Mouse (Mus musculus) embryonic facial prominence, embryonic 10.5 days (tissue): ENCODE measurements around the gene Epb41l1. TPM values are rescaled to one million over a fixed set of nuclear protein-coding genes. Genes with fewer than 3 reads are reported as not detected.

ENCODE experiments used
- DNase-seq: peaks from one replicate; pipeline ENCODE4 v3.0.0-alpha.2; 2017; ENCODE audit warnings: low spot score
- H3K27ac ChIP-seq: fragments of 300-500 bp; sonication (generic); replicated peaks from 2 replicates; pipeline ENCODE4 v1.5.1; 2016; ENCODE audit warnings: mild to moderate bottlenecking
- H3K27me3 ChIP-seq: fragments of 300-500 bp; sonication (generic); replicated peaks from 2 replicates; pipeline ENCODE4 v1.6.1; 2016; ENCODE audit warnings: low read depth, mild to moderate bottlenecking; ENCODE audit not compliant: poor library complexity, severe bottlenecking
- H3K36me3 ChIP-seq: fragments of 300-500 bp; sonication (generic); replicated peaks from 2 replicates; pipeline ENCODE4 v1.6.1; 2016; ENCODE audit warnings: mild to moderate bottlenecking, moderate library complexity
- H3K4me1 ChIP-seq: fragments of 300-500 bp; sonication (generic); 2 replicates; pipeline ENCODE4 v1.6.1; 2016
- H3K4me3 ChIP-seq: fragments of 300-500 bp; sonication (generic); 2 replicates; pipeline ENCODE4 v1.5.1; 2016; ENCODE audit warnings: mild to moderate bottlenecking, moderate library complexity
- H3K9me3 ChIP-seq: fragments of 300-500 bp; sonication (generic); 2 replicates; pipeline ENCODE4 v1.6.1; 2016; ENCODE audit warnings: mild to moderate bottlenecking
- WGBS: fragments of 180-500 bp; shearing (Covaris S2); methylation state at CpG from one replicate; pipeline ENCODE4 v1.1.7; 2016; 5-methylcytosine and 5-hydroxymethylcytosine counted together
- polyA plus RNA-seq: library from polyadenylated mRNA; unstranded; fragments of >200 nt; fragmentation: Nextera tagmentation; extraction: Ambion mirVana; gene quantifications from 2 replicates; pipeline ENCODE4 v1.2.1, GENCODE M21; 2016

The Epb41l1 gene
- polyA plus RNA-seq, 1 experiment from 2014 or later, result 1.6 TPM

GRCm38 (mm10) chr2:156482299-156482698 lies 61.6 kb downstream of the Epb41l1 start:
- Histone ChIP-seq H3K36me3 (peaks cover 12% of the 10 kb centered on the region; the same call in 1 of the 2 replicates), H3K27me3 (peaks cover 26% of the 10 kb centered on the region; the same call in 1 of the 2 replicates), H3K27ac (no peak overlapping the region), H3K4me1 (peaks cover 16% of the 10 kb centered on the region), H3K4me3 (no peak overlapping the region), H3K9me3 (peaks cover 14% of the 10 kb centered on the region; the same call in 1 of the 2 replicates)
- DNase-seq, result peak; percentile 66
- 33% methylated on average over 13 of the region's 13 CpGs for WGBS

- peaks cover 12% of the 10 kb centered on the region; the same call in 1 of the 2 replicates for H3K36me3 ChIP-seq
- peaks cover 14% of the 10 kb centered on the region; the same call in 1 of the 2 replicates for H3K9me3 ChIP-seq
- no peak for DNase-seq
- H3K27ac ChIP-seq, result no peak overlapping the region
- WGBS, result 78% methylated on average over 3 of the region's 3 CpGs
- H3K4me1 ChIP-seq, result peaks cover 17% of the 10 kb centered on the region
- no peak overlapping the region for H3K4me3 ChIP-seq
- H3K27me3 ChIP-seq, result peaks cover 23% of the 10 kb centered on the region; the same call in 1 of the 2 replicates
These were observed 62.1 kb downstream of the Epb41l1 start for GRCm38 (mm10) chr2:156482764-156483163.

- WGBS, result 85% methylated on average over 7 of the region's 7 CpGs
- Histone ChIP-seq H3K27ac (no peak overlapping the region), H3K4me3 (no peak overlapping the region), H3K9me3 (peaks cover 14% of the 10 kb centered on the region; the same call in 1 of the 2 replicates), H3K27me3 (peaks cover 18% of the 10 kb centered on the region; the same call in 1 of the 2 replicates), H3K36me3 (peaks cover 12% of the 10 kb centered on the region; the same call in 1 of the 2 replicates), H3K4me1 (peaks cover 17% of the 10 kb centered on the region)
- no peak for DNase-seq
These were observed 62.5 kb downstream of the Epb41l1 start for GRCm38 (mm10) chr2:156483204-156483603.

- H3K4me1 ChIP-seq, result peaks cover 17% of the 10 kb centered on the region; the same call in 1 of the 2 replicates
- H3K27ac ChIP-seq, result no peak overlapping the region
- H3K27me3 ChIP-seq, result peaks cover 16% of the 10 kb centered on the region; the same call in 1 of the 2 replicates
- H3K9me3 ChIP-seq, result peaks cover 14% of the 10 kb centered on the region; the same call in 1 of the 2 replicates
- DNase-seq, result no peak
- no peak overlapping the region for H3K4me3 ChIP-seq
- 94% methylated on average over 12 of the region's 12 CpGs for WGBS
- H3K36me3 ChIP-seq, result peaks cover 12% of the 10 kb centered on the region; the same call in 1 of the 2 replicates
These were observed 65.5 kb downstream of the Epb41l1 start for GRCm38 (mm10) chr2:156486086-156486751.

- peak overlapping the region; percentile 31; the same call in 1 of the 2 replicates for H3K27ac ChIP-seq
- no peak overlapping the region for H3K4me3 ChIP-seq
- WGBS, result 69% methylated on average over 10 of the region's 10 CpGs
- H3K36me3 ChIP-seq, result peaks cover 12% of the 10 kb centered on the region; the same call in 1 of the 2 replicates
- H3K4me1 ChIP-seq, result peaks cover 22% of the 10 kb centered on the region; the same call in 1 of the 2 replicates
- peaks cover 16% of the 10 kb centered on the region; the same call in 1 of the 2 replicates for H3K27me3 ChIP-seq
- no peak for DNase-seq
- H3K9me3 ChIP-seq, result peaks cover 14% of the 10 kb centered on the region; the same call in 1 of the 2 replicates
These were observed 67.0 kb downstream of the Epb41l1 start for GRCm38 (mm10) chr2:156487589-156488160.

- Histone ChIP-seq H3K9me3 (peaks cover 14% of the 10 kb centered on the region; the same call in 1 of the 2 replicates), H3K27ac (0 out of 2 replicates have a peak overlapping the region, but pooled peaks have one; percentile 31), H3K36me3 (peaks cover 11% of the 10 kb centered on the region; the same call in 1 of the 2 replicates), H3K4me1 (peaks cover 28% of the 10 kb centered on the region), H3K4me3 (no peak overlapping the region), H3K27me3 (peaks cover 16% of the 10 kb centered on the region; the same call in 1 of the 2 replicates)
- WGBS, result 73% methylated on average over 8 of the region's 8 CpGs
- no peak for DNase-seq
These were observed 67.6 kb downstream of the Epb41l1 start for GRCm38 (mm10) chr2:156488166-156488814.

- H3K27ac ChIP-seq, result no peak overlapping the region
- H3K4me3 ChIP-seq, result no peak overlapping the region
- H3K27me3 ChIP-seq, result 0 out of 2 replicates have a peak, but pooled peaks cover under 1% of the 10 kb centered on the region
- no peak for DNase-seq
- H3K36me3 ChIP-seq, result peaks cover 11% of the 10 kb centered on the region
- WGBS, result 81% methylated on average over 11 of the region's 11 CpGs
- no peaks in the 10 kb centered on the region for H3K9me3 ChIP-seq
- peaks cover 42% of the 10 kb centered on the region for H3K4me1 ChIP-seq
These were observed 69.5 kb downstream of the Epb41l1 start for GRCm38 (mm10) chr2:156490176-156490575.

GRCm38 (mm10) chr2:156491796-156492195 lies 71.1 kb downstream of the Epb41l1 start:
- no peak overlapping the region for H3K27ac ChIP-seq
- H3K36me3 ChIP-seq, result peaks cover 23% of the 10 kb centered on the region
- H3K4me1 ChIP-seq, result peaks cover 42% of the 10 kb centered on the region
- no peak overlapping the region for H3K4me3 ChIP-seq
- DNase-seq, result no peak
- no peaks in the 10 kb centered on the region for H3K27me3 ChIP-seq
- 79% methylated on average over 5 of the region's 5 CpGs for WGBS
- no peaks in the 10 kb centered on the region for H3K9me3 ChIP-seq

GRCm38 (mm10) chr2:156493766-156494165 lies 73.1 kb downstream of the Epb41l1 start:
- peak overlapping the region; percentile 59; the same call in 1 of the 2 replicates for H3K27ac ChIP-seq
- H3K27me3 ChIP-seq, result no peaks in the 10 kb centered on the region
- DNase-seq, result peak; percentile 18
- peaks cover 46% of the 10 kb centered on the region for H3K4me1 ChIP-seq
- no peaks in the 10 kb centered on the region for H3K9me3 ChIP-seq
- peaks cover 27% of the 10 kb centered on the region for H3K36me3 ChIP-seq
- no peak overlapping the region for H3K4me3 ChIP-seq
- WGBS, result 38% methylated on average over 9 of the region's 9 CpGs

GRCm38 (mm10) chr2:156494465-156494864 lies 73.8 kb downstream of the Epb41l1 start:
- DNase-seq, result no peak
- Histone ChIP-seq H3K27me3 (no peaks in the 10 kb centered on the region), H3K4me3 (no peak overlapping the region), H3K36me3 (peaks cover 31% of the 10 kb centered on the region), H3K9me3 (no peaks in the 10 kb centered on the region), H3K4me1 (peaks cover 53% of the 10 kb centered on the region), H3K27ac (peak overlapping the region; percentile 59)
- WGBS, result 80% methylated on average over 9 of the region's 9 CpGs

GRCm38 (mm10) chr2:156494875-156495274 lies 74.2 kb downstream of the Epb41l1 start:
- no peak for DNase-seq
- H3K27ac ChIP-seq, result no peak overlapping the region
- peaks cover 55% of the 10 kb centered on the region for H3K4me1 ChIP-seq
- H3K27me3 ChIP-seq, result no peaks in the 10 kb centered on the region
- H3K36me3 ChIP-seq, result peaks cover 33% of the 10 kb centered on the region
- H3K4me3 ChIP-seq, result no peak overlapping the region
- H3K9me3 ChIP-seq, result no peaks in the 10 kb centered on the region
- 92% methylated on average over 12 of the region's 12 CpGs for WGBS
